ENCODE assay signal across 13 mouse cellular contexts in genomic region chr8:80474971-80475370, GRCm38 (mm10). TPM values are rescaled to one million over a fixed set of nuclear protein-coding genes. Genes with fewer than 3 reads are reported as not detected.
DNase-seq lines count a peak whose midpoint lies in the region; ATAC-seq and TF ChIP-seq lines count a peak whose summit lies in the region.
"Had no signal": no experiment of that assay in that cellular context is flagged by ENCODE, and none has a peak within 500 bp of the region (broad histone marks: within the 10 kb centered on the region; RNA-seq: fewer than 3 reads in every experiment).

No protein-coding gene starts in this region.

- no peak overlapping the region for H3K4me2 ChIP-seq in neural tube, embryonic 11.5 days (ENCODE audit: low read depth)
- H3K4me2 ChIP-seq in neural tube, embryonic 15.5 days = no peak overlapping the region
- no peak overlapping the region for H3K4me2 ChIP-seq in stomach, postnatal 0 days (replicated peaks; ENCODE audit: low read depth)

- DNase-seq in heart, postnatal 10 days = peak; percentile 4 to 11
- no peak for DNase-seq in heart, adult 8-10 months (ENCODE audit: low spot score)
- DNase-seq in neural tube, embryonic 11.5 days (ENCODE audit: low spot score) = peak; percentile 21
- DNase-seq in kidney, postnatal 14 days = peak; percentile 66
- no peak for DNase-seq in stomach, postnatal 0 days (ENCODE audit: low spot score)
- no peak for DNase-seq in urinary bladder, postnatal 14 days (ENCODE audit: low spot score)
- DNase-seq: B cell, adult 2 months; cerebellum, adult 8-10 months; gastrocnemius, postnatal 10 days; heart, postnatal 36 days had no signal

- no peaks in the 10 kb centered on the region for H3K36me3 ChIP-seq in neural tube, embryonic 11.5 days (ENCODE audit: control insufficient read depth, insufficient read depth, low read length)
- H3K36me3 ChIP-seq in neural tube, embryonic 15.5 days = no peaks in the 10 kb centered on the region
- H3K36me3 ChIP-seq in stomach, postnatal 0 days (ENCODE audit: control insufficient read depth, insufficient read depth, low read length) = no peaks in the 10 kb centered on the region

- TF ChIP-seq EP300 in stomach, postnatal 0 days (optimal IDR thresholded peaks at IDR 0.05) = no peak

- no peak overlapping the region for H3K4me3 ChIP-seq in neural tube, embryonic 11.5 days (ENCODE audit: low read depth, low read length)
- no peak overlapping the region for H3K4me3 ChIP-seq in neural tube, embryonic 15.5 days (replicated peaks)
- H3K4me3 ChIP-seq in stomach, postnatal 0 days (ENCODE audit: low read depth, low read length) = no peak overlapping the region

- H3K27me3 ChIP-seq in neural tube, embryonic 11.5 days (ENCODE audit: control insufficient read depth, insufficient read depth, low read length) = no peaks in the 10 kb centered on the region
- H3K27me3 ChIP-seq in neural tube, embryonic 15.5 days (replicated peaks) = no peaks in the 10 kb centered on the region
- no peaks in the 10 kb centered on the region for H3K27me3 ChIP-seq in stomach, postnatal 0 days (ENCODE audit: control insufficient read depth, insufficient read depth, low read length)

- no peaks in the 10 kb centered on the region for H3K4me1 ChIP-seq in neural tube, embryonic 11.5 days (ENCODE audit: control insufficient read depth, insufficient read depth, low read length)
- no peaks in the 10 kb centered on the region for H3K4me1 ChIP-seq in neural tube, embryonic 15.5 days
- no peaks in the 10 kb centered on the region for H3K4me1 ChIP-seq in stomach, postnatal 0 days (replicated peaks; ENCODE audit: control insufficient read depth, insufficient read depth)

- no peak overlapping the region for H3K27ac ChIP-seq in neural tube, embryonic 11.5 days (ENCODE audit: low read depth, low read length)
- H3K27ac ChIP-seq in neural tube, embryonic 15.5 days (replicated peaks) = no peak overlapping the region
- H3K27ac ChIP-seq in stomach, postnatal 0 days (replicated peaks) = no peak overlapping the region

- WGBS in neural tube, embryonic 11.5 days = 41% methylated on average over 7 of the region's 7 CpGs
- WGBS in neural tube, embryonic 15.5 days = 50% methylated on average over 7 of the region's 7 CpGs
- WGBS in stomach, postnatal 0 days = 30% methylated on average over 7 of the region's 7 CpGs

- no peaks in the 10 kb centered on the region for H3K9me3 ChIP-seq in neural tube, embryonic 11.5 days (ENCODE audit: control insufficient read depth, low read length)
- no peaks in the 10 kb centered on the region for H3K9me3 ChIP-seq in neural tube, embryonic 15.5 days (replicated peaks)
- no peaks in the 10 kb centered on the region for H3K9me3 ChIP-seq in stomach, postnatal 0 days (ENCODE audit: control insufficient read depth, low read length)

- intact Hi-C loops in heart, postnatal 10 days (cut with DNase I) = no loop called here

- no peak for ATAC-seq in neural tube, embryonic 11.5 days (ENCODE audit: insufficient read depth, low FRiP score, low TSS enrichment)
- no peak for ATAC-seq in neural tube, embryonic 15.5 days (ENCODE audit: low FRiP score)
- ATAC-seq in stomach, postnatal 0 days (ENCODE audit: low FRiP score, low TSS enrichment) = no peak
- ATAC-seq in megakaryocyte, adult 5-6 weeks (ENCODE audit: poor library complexity, severe bottlenecking) = no peak

- peak; percentile 30 for TF ChIP-seq CTCF in stomach, postnatal 0 days (IDR thresholded peaks at IDR 0.05; ENCODE audit: low read depth)

- H3K9ac ChIP-seq in neural tube, embryonic 11.5 days (ENCODE audit: low read length) = no peak overlapping the region
- H3K9ac ChIP-seq in neural tube, embryonic 15.5 days (replicated peaks) = no peak overlapping the region
- no peak overlapping the region for H3K9ac ChIP-seq in stomach, postnatal 0 days (ENCODE audit: low read length)

RNA-seq across cellular contexts. Expression of gene Gypa, which starts 18.6 kb away (rescaled TPM):
- 1 to 10 TPM; 1.0 to 1.6 TPM for total RNA-seq in heart, postnatal 10 days (2021)
- total RNA-seq in heart, adult 8-10 months (2022) = under 1 TPM in 3 of 4 experiments, not detected in 1; 0.22 to 0.54 (median 0.52) TPM
- polyA plus RNA-seq in neural tube, embryonic 11.5 days (2014; fragmentation: Nextera tagmentation; extraction: Ambion mirVana) = 11.5 and 12.2 TPM in 2 replicates
- polyA plus RNA-seq in neural tube, embryonic 15.5 days (2015; fragmentation: Nextera tagmentation; extraction: Ambion mirVana) = 2.7 and 3.9 TPM in 2 replicates
- polyA plus RNA-seq in stomach, postnatal 0 days (2015; fragmentation: Nextera tagmentation; extraction: Ambion mirVana) = 0.55 and 0.65 TPM in 2 replicates
- 6.1 and 14.6 TPM in 2 replicates for total RNA-seq in megakaryocyte, adult 5-6 weeks (2015)
- 6.5 and 18.3 TPM in 2 replicates for total RNA-seq in megakaryocyte, adult 5-6 weeks (2017)
- total RNA-seq: layer of hippocampus, postnatal 10 days had no signal

Comparison
In these comparisons a context has a peak if more than half of its experiments do, and no peak if none do; other contexts are left out.
1. DNase-seq: peak in heart, postnatal 10 days (2 of 2), neural tube, embryonic 11.5 days (single experiment) and kidney, postnatal 14 days (single experiment); none in heart, adult 8-10 months (single experiment), stomach, postnatal 0 days (single experiment) and urinary bladder, postnatal 14 days (single experiment).